Mouse (Mus musculus) midbrain, embryonic 10.5 days (tissue): ENCODE measurements around the gene Fam110a. TPM values are rescaled to one million over a fixed set of nuclear protein-coding genes. Genes with fewer than 3 reads are reported as not detected.
"Not testable (repeated sequence)": the region's sequence is repeated elsewhere in the genome, so short reads cannot be mapped to it uniquely, and the experiment has no call there.

ENCODE experiments used
- DNase-seq: peaks from one replicate; pipeline ENCODE4 v3.0.0-alpha.2; 2017; ENCODE audit warnings: low spot score
- H3K27ac ChIP-seq: fragments of 300-500 bp; sonication (generic); replicated peaks from 2 replicates; pipeline ENCODE4 v1.5.1; 2016; ENCODE audit warnings: mild to moderate bottlenecking
- H3K27me3 ChIP-seq: fragments of 300-500 bp; sonication (generic); 2 replicates; pipeline ENCODE4 v1.6.1; 2016; ENCODE audit warnings: low read depth, mild to moderate bottlenecking; ENCODE audit not compliant: poor library complexity, severe bottlenecking
- H3K36me3 ChIP-seq: fragments of 300-500 bp; sonication (generic); 2 replicates; pipeline ENCODE4 v1.6.1; 2016; ENCODE audit warnings: mild to moderate bottlenecking, moderate library complexity
- H3K4me1 ChIP-seq: fragments of 300-500 bp; sonication (generic); 2 replicates; pipeline ENCODE4 v1.6.1; 2016
- H3K4me3 ChIP-seq: fragments of 300-500 bp; sonication (generic); 2 replicates; pipeline ENCODE4 v1.5.1; 2016; ENCODE audit warnings: mild to moderate bottlenecking, moderate library complexity
- H3K9me3 ChIP-seq: fragments of 300-500 bp; sonication (generic); replicated peaks from 2 replicates; pipeline ENCODE4 v1.6.1; 2016; ENCODE audit warnings: mild to moderate bottlenecking
- WGBS: fragments of 180-500 bp; shearing (Covaris S2); methylation state at CpG from one replicate; pipeline ENCODE4 v1.1.7; 2016; 5-methylcytosine and 5-hydroxymethylcytosine counted together
- polyA plus RNA-seq: library from polyadenylated mRNA; unstranded; fragments of >200 nt; fragmentation: Nextera tagmentation; extraction: Ambion mirVana; gene quantifications from 2 replicates; pipeline ENCODE4 v1.2.1, GENCODE M21; 2016

Fam110a gene
- polyA plus RNA-seq, 1 experiment from 2014 or later, result 79.8 TPM

- Histone ChIP-seq H3K4me1 (peaks cover 5% of the 10 kb centered on the region; the same call in 1 of the 2 replicates), H3K27ac (no peak overlapping the region)
- 93% methylated on average over 15 of the region's 15 CpGs for WGBS
These were observed 29.2 kb upstream of the Fam110a start for GRCm38 (mm10) chr2:152009061-152009779.

GRCm38 (mm10) chr2:152007783-152008182, 27.8 kb upstream of the Fam110a start:
- no peak overlapping the region for H3K4me3 ChIP-seq
- no peaks in the 10 kb centered on the region for H3K36me3 ChIP-seq
- peaks cover 5% of the 10 kb centered on the region; the same call in 1 of the 2 replicates for H3K4me1 ChIP-seq
- no peaks in the 10 kb centered on the region for H3K27me3 ChIP-seq
- no peak for DNase-seq
- H3K27ac ChIP-seq, result no peak overlapping the region
- WGBS, result 71% methylated on average over 10 of the region's 10 CpGs
- H3K9me3 ChIP-seq, result no peaks in the 10 kb centered on the region

More at GRCm38 (mm10) chr2:152009061-152009779, 29.2 kb upstream of the Fam110a start:
- Histone ChIP-seq H3K27me3 (no peaks in the 10 kb centered on the region), H3K4me3 (no peak overlapping the region), H3K9me3 (no peaks in the 10 kb centered on the region), H3K36me3 (no peaks in the 10 kb centered on the region)
- no peak for DNase-seq

- H3K27me3 ChIP-seq, result peaks cover 42% of the 10 kb centered on the region
- H3K27ac ChIP-seq, result no peak overlapping the region
- WGBS, result 74% methylated on average over 6 of the region's 6 CpGs
These were observed 22.5 kb upstream of the Fam110a start for GRCm38 (mm10) chr2:152002529-152002928.

GRCm38 (mm10) chr2:152000735-152001134, 20.7 kb upstream of the Fam110a start:
- H3K27ac ChIP-seq, result 0 out of 2 replicates have a peak overlapping the region, but pooled peaks have one; percentile 49
- H3K27me3 ChIP-seq, result peaks cover 60% of the 10 kb centered on the region

More at GRCm38 (mm10) chr2:152002529-152002928, 22.5 kb upstream of the Fam110a start:
- no peak for DNase-seq
- H3K36me3 ChIP-seq, result no peaks in the 10 kb centered on the region
- no peak overlapping the region for H3K4me3 ChIP-seq
- H3K4me1 ChIP-seq, result peaks cover 25% of the 10 kb centered on the region
- no peaks in the 10 kb centered on the region for H3K9me3 ChIP-seq

GRCm38 (mm10) chr2:152000291-152000679, 20.3 kb upstream of the Fam110a start:
- WGBS, result 51% methylated on average over 3 of the region's 3 CpGs
- Histone ChIP-seq H3K27ac (0 out of 2 replicates have a peak overlapping the region, but pooled peaks have one; percentile 49), H3K36me3 (no peaks in the 10 kb centered on the region), H3K27me3 (peaks cover 65% of the 10 kb centered on the region), H3K4me1 (peaks cover 25% of the 10 kb centered on the region), H3K4me3 (no peak overlapping the region), H3K9me3 (no peaks in the 10 kb centered on the region)
- no peak for DNase-seq

More at GRCm38 (mm10) chr2:152000735-152001134, 20.7 kb upstream of the Fam110a start:
- H3K4me3 ChIP-seq, result no peak overlapping the region
- DNase-seq, result no peak
- peaks cover 25% of the 10 kb centered on the region for H3K4me1 ChIP-seq
- H3K9me3 ChIP-seq, result no peaks in the 10 kb centered on the region
- 62% methylated on average over 6 of the region's 6 CpGs for WGBS
- no peaks in the 10 kb centered on the region for H3K36me3 ChIP-seq

GRCm38 (mm10) chr2:151999669-152000290, 19.8 kb upstream of the Fam110a start:
- H3K4me3 ChIP-seq, result no peak overlapping the region
- H3K27ac ChIP-seq, result peak overlapping the region; percentile 49; the same call in 1 of the 2 replicates
- whole genome bisulfite sequencing, result 6% methylated on average over 20 of the region's 20 CpGs
- no peaks in the 10 kb centered on the region for H3K9me3 ChIP-seq
- peaks cover 28% of the 10 kb centered on the region for H3K4me1 ChIP-seq
- no peak for DNase-seq
- peaks cover 70% of the 10 kb centered on the region for H3K27me3 ChIP-seq
- no peaks in the 10 kb centered on the region for H3K36me3 ChIP-seq

- no peaks in the 10 kb centered on the region for H3K9me3 ChIP-seq
These were observed 18.9 kb upstream of the Fam110a start for GRCm38 (mm10) chr2:151998932-151999331.

GRCm38 (mm10) chr2:151998505-151998899, 18.5 kb upstream of the Fam110a start:
- Histone ChIP-seq H3K9me3 (no peaks in the 10 kb centered on the region), H3K27me3 (peaks cover 83% of the 10 kb centered on the region), H3K4me1 (peaks cover 36% of the 10 kb centered on the region), H3K27ac (no peak overlapping the region), H3K4me3 (no peak overlapping the region), H3K36me3 (no peaks in the 10 kb centered on the region)
- 76% methylated on average over 9 of the region's 9 CpGs for WGBS
- no peak for DNase-seq

More at GRCm38 (mm10) chr2:151998932-151999331, 18.9 kb upstream of the Fam110a start:
- 73% methylated on average over 4 of the region's 4 CpGs for WGBS
- no peak overlapping the region for H3K4me3 ChIP-seq
- peaks cover 78% of the 10 kb centered on the region for H3K27me3 ChIP-seq
- H3K4me1 ChIP-seq, result peaks cover 36% of the 10 kb centered on the region
- no peak overlapping the region for H3K27ac ChIP-seq
- H3K36me3 ChIP-seq, result no peaks in the 10 kb centered on the region
- no peak for DNase-seq

GRCm38 (mm10) chr2:151997776-151998504, 17.9 kb upstream of the Fam110a start:
- Histone ChIP-seq H3K27me3 (peaks cover 88% of the 10 kb centered on the region), H3K27ac (no peak overlapping the region), H3K4me3 (no peak overlapping the region), H3K4me1 (peaks cover 36% of the 10 kb centered on the region), H3K9me3 (no peaks in the 10 kb centered on the region), H3K36me3 (no peaks in the 10 kb centered on the region)
- WGBS, result 51% methylated on average over 8 of the region's 8 CpGs
- no peak for DNase-seq

GRCm38 (mm10) chr2:151997190-151997575, 17.2 kb upstream of the Fam110a start:
- H3K27ac ChIP-seq, H3K4me3 ChIP-seq, H3K36me3 ChIP-seq, H3K9me3 ChIP-seq, DNase-seq: not testable (repeated sequence)
- peaks cover 36% of the 10 kb centered on the region for H3K4me1 ChIP-seq
- WGBS, result 59% methylated on average over 2 of the region's 2 CpGs
- H3K27me3 ChIP-seq, result peaks cover 92% of the 10 kb centered on the region

GRCm38 (mm10) chr2:151996229-151997189, 16.5 kb upstream of the Fam110a start, which contains the start of gene Slc52a3:
TSS of gene Slc52a3 (plus strand) at chr2:151996511.
- Histone ChIP-seq H3K27me3 (peaks cover 89% of the 10 kb centered on the region), H3K4me3 (peak within 1 kb of the TSS; percentile 0; the same call in 1 of the 2 replicates), H3K27ac (no peak within 1 kb of the TSS), H3K36me3 (no peaks in the 10 kb centered on the region), H3K4me1 (peaks cover 42% of the 10 kb centered on the region), H3K9me3 (no peaks in the 10 kb centered on the region)
- WGBS, result 6% methylated on average over 35 of the region's 35 CpGs
- peak; percentile 84 for DNase-seq
